Mouse (Mus musculus) embryonic fibroblast, embryonic 13.5 days (primary cell): ENCODE results near the gene Entr1.

Source experiments
- CTCF ChIP-seq: IDR thresholded peaks from 2 replicates; pipeline ENCODE4 v1.5.1; 2011; ENCODE audit warnings: mild to moderate bottlenecking, control low read depth, low read length, moderate library complexity, borderline replicate concordance; ENCODE audit not compliant: insufficient read depth
- POLR2A ChIP-seq: IDR thresholded peaks from 2 replicates; pipeline ENCODE4 v1.6.1; 2011; ENCODE audit warnings: low read depth, mild to moderate bottlenecking, control low read depth, low read length, moderate library complexity

DNA sequence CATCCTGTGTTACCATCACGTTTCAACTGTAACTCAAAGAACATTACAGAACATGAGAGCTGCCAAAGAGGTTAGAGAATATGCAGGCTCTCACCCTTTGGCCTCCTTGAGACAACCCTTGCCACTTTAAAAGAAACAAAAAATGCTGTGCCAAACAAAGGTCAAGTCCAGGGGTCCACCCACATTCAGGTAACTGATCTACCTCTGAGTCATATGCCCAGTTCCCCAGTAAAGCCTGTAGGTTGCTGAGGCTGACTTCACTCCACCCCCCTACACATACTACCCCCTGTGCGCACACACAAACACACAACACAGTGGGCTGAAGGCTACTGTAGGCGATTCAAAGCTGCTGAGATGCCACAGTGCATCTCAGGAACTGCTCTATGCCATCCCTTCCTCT, 1.4 kb downstream of the Entr1 start:
- TF ChIP-seq POLR2A (no peak), CTCF (no peak)
